Mouse (Mus musculus): ENCODE results near the gene 0610030E20Rik.

0610030E20Rik gene

GRCm38 (mm10) chr6:72389941-72390771 is 43.0 kb downstream of the 0610030E20Rik start, which contains the start of gene Vamp8:
Gene Vamp8 (minus strand): TSS chr6:72390703.
- no peak for DNase-seq (ENCODE audit: extremely low read depth, low read depth, low spot score)

GRCm38 (mm10) chr6:72390795-72391521 is 43.8 kb downstream of the 0610030E20Rik start:
- DNase-seq (ENCODE audit: extremely low read depth, low read depth, low spot score), result no peak

- DNase-seq (ENCODE audit: extremely low read depth, low read depth, low spot score), result no peak
Measured at GRCm38 (mm10) chr6:72392341-72392740, 45.2 kb downstream of the 0610030E20Rik start.

- DNase-seq (ENCODE audit: extremely low read depth, low read depth, low spot score), result no peak
Measured at GRCm38 (mm10) chr6:72396837-72397251, 49.7 kb downstream of the 0610030E20Rik start.

- no peak for DNase-seq (ENCODE audit: extremely low read depth, low read depth, low spot score)
Measured at GRCm38 (mm10) chr6:72399967-72400366, 52.9 kb downstream of the 0610030E20Rik start.

GRCm38 (mm10) chr6:72401875-72402274 is 54.8 kb downstream of the 0610030E20Rik start:
- no peak for DNase-seq (ENCODE audit: extremely low read depth, low read depth, low spot score)
